Mouse (Mus musculus) heart, adult 2 months (tissue): ENCODE data around the gene Kcng3.

Experiments
- CTCF ChIP-seq: fragments of 200-600 bp; IDR thresholded peaks from 2 replicates; pipeline ENCODE4 v1.8.1; 2022; ENCODE audit warnings: antibody characterized with exemption, mild to moderate bottlenecking, moderate library complexity
- POLR2A ChIP-seq: fragments of 200-500 bp; IDR thresholded peaks from 2 replicates; pipeline ENCODE4 v1.6.1; 2011; ENCODE audit warnings: mild to moderate bottlenecking, low read depth, low read length, control low read depth; ENCODE audit not compliant: insufficient read depth

DNA sequence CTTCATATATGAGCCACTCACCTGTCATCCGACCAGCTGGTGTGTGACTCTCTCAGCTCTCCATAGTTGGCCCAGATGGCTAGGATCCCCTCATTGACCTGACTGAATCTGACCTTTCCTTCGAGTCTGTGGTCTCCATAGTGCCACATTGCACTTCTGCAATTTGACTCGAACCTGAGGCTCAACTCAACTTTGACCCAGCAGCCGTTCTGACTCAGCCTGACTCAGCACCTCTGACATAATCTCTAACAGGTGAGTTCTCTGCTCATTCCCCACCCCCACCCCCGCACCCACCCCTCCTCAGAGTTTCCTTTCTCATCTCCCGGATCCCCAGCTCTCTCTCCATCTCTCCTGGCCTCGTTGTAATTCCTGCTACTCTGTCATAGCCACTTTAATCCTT, 4.7 kb upstream of the Kcng3 start:
- no peak for TF ChIP-seq CTCF
- no peak for TF ChIP-seq POLR2A
